Mouse (Mus musculus) CH12.LX (cell line): ENCODE results near the gene Gimap7. TPM values are rescaled to one million over a fixed set of nuclear protein-coding genes. Genes with fewer than 3 reads are reported as not detected.

Experiments used
- DNase-seq: peaks from one replicate; pipeline ENCODE4 v3.0.0-alpha.2; 2013; ENCODE audit errors: extremely low read depth
- H3K27ac ChIP-seq: 2 replicates; pipeline ENCODE4 v1.5.1; 2012; ENCODE audit warnings: low read depth, mild to moderate bottlenecking, control low read depth, moderate library complexity; ENCODE audit not compliant: insufficient read depth
- H3K27me3 ChIP-seq: replicated peaks from 2 replicates; pipeline ENCODE3; 2012; ENCODE audit warnings: inconsistent platforms
- H3K36me3 ChIP-seq, 2 experiments: replicated peaks in 1 of 2; 2 replicates each; pipeline versions ENCODE3 to v1.6.1; 2012; ENCODE audit warnings: inconsistent platforms in 1 of 2, low read length in 1 of 2, mild to moderate bottlenecking in 1 of 2, mixed read lengths in 1 of 2, moderate library complexity in 1 of 2; ENCODE audit not compliant: control insufficient read depth in 1 of 2, insufficient read depth in 1 of 2
- H3K4me1 ChIP-seq, 2 experiments: 2 replicates each; pipeline ENCODE4 v1.6.1; 2012; ENCODE audit warnings: inconsistent platforms in 1 of 2, moderate library complexity in 1 of 2; ENCODE audit not compliant: insufficient read depth in 2 of 2, control insufficient read depth in 1 of 2
- H3K4me2 ChIP-seq: 2 replicates; pipeline ENCODE4 v1.6.1; 2012; ENCODE audit warnings: low read depth, mild to moderate bottlenecking, control low read depth; ENCODE audit not compliant: poor library complexity, insufficient read depth, severe bottlenecking
- H3K4me3 ChIP-seq, 3 experiments: fragments of 150-350 bp in 1 of 3; sonication (generic) in 1 of 3; replicated peaks in 1 of 3; 2 replicates each; pipeline versions ENCODE3 to v1.5.1; 2011 to 2012; ENCODE audit warnings: low read depth in 2 of 3, low read length in 2 of 3, mild to moderate bottlenecking in 2 of 3, moderate library complexity in 2 of 3, control low read depth in 1 of 3, improper control_type of control experiment in 1 of 3, inconsistent platforms in 1 of 3, mixed read lengths in 1 of 3; ENCODE audit not compliant: poor library complexity in 1 of 3
- H3K79me2 ChIP-seq: replicated peaks from 2 replicates; pipeline ENCODE4 v1.6.1; 2012; ENCODE audit warnings: mild to moderate bottlenecking, moderate library complexity; ENCODE audit not compliant: control insufficient read depth, poor library complexity, insufficient read depth, severe bottlenecking; ENCODE audit errors: extremely low read depth
- H3K9ac ChIP-seq: 2 replicates; pipeline ENCODE4 v1.6.1; 2012; ENCODE audit warnings: low read depth, mild to moderate bottlenecking, control low read depth, moderate library complexity; ENCODE audit not compliant: insufficient read depth
- H3K9me3 ChIP-seq: replicated peaks from 2 replicates; pipeline ENCODE3; 2012; ENCODE audit warnings: low read length, inconsistent platforms, mixed read lengths
- BHLHE40 ChIP-seq: IDR thresholded peaks from 2 replicates; pipeline ENCODE4 v1.6.1; 2011; ENCODE audit warnings: mild to moderate bottlenecking, low read depth, low read length, improper control_type of control experiment
- CHD1 ChIP-seq: IDR thresholded peaks from 2 replicates; pipeline ENCODE4 v1.6.1; 2012; ENCODE audit warnings: low read depth, low read length, improper control_type of control experiment, inconsistent platforms
- CHD2 ChIP-seq: IDR thresholded peaks from 2 replicates; pipeline ENCODE4 v1.6.1; 2011; ENCODE audit warnings: low read length, improper control_type of control experiment
- EP300 ChIP-seq: IDR thresholded peaks from 2 replicates; pipeline ENCODE4 v1.6.1; 2011; ENCODE audit warnings: low read length, improper control_type of control experiment
- ETS1 ChIP-seq: conservative IDR thresholded peaks from 2 replicates; pipeline ENCODE4 v1.6.1; 2012; ENCODE audit warnings: low read depth, mild to moderate bottlenecking, inconsistent platforms, low read length, improper control_type of control experiment, moderate library complexity
- GABPA ChIP-seq: IDR thresholded peaks from 2 replicates; pipeline ENCODE4 v1.6.1; 2012; ENCODE audit warnings: low read depth, low read length, improper control_type of control experiment, inconsistent platforms; ENCODE audit not compliant: insufficient replicate concordance
- HCFC1 ChIP-seq: IDR thresholded peaks from 2 replicates; pipeline ENCODE4 v1.6.1; 2012; ENCODE audit warnings: low read depth, mild to moderate bottlenecking, inconsistent platforms, low read length, improper control_type of control experiment
- IRF4 ChIP-seq: IDR thresholded peaks from 2 replicates; pipeline ENCODE4 v1.6.1; 2014; ENCODE audit warnings: low read depth, mild to moderate bottlenecking, inconsistent platforms, low read length, improper control_type of control experiment
- JUN ChIP-seq: IDR thresholded peaks from 2 replicates; pipeline ENCODE4 v1.6.1; 2011; ENCODE audit warnings: low read depth, mild to moderate bottlenecking, low read length, improper control_type of control experiment, moderate library complexity; ENCODE audit not compliant: insufficient read depth
- JUND ChIP-seq: conservative IDR thresholded peaks from 2 replicates; pipeline ENCODE4 v1.6.1; 2011; ENCODE audit warnings: low read depth, low read length, improper control_type of control experiment
- KAT2A ChIP-seq: IDR thresholded peaks from 2 replicates; pipeline ENCODE4 v1.6.1; 2012; ENCODE audit warnings: low read length, improper control_type of control experiment, inconsistent platforms; ENCODE audit not compliant: insufficient replicate concordance
- MAFK ChIP-seq: IDR thresholded peaks from 2 replicates; pipeline ENCODE4 v1.6.1; 2011; ENCODE audit warnings: low read length, improper control_type of control experiment; ENCODE audit not compliant: insufficient replicate concordance
- MAX ChIP-seq: IDR thresholded peaks from 2 replicates; pipeline ENCODE4 v1.6.1; 2011; ENCODE audit warnings: low read length, improper control_type of control experiment
- MAZ ChIP-seq: IDR thresholded peaks from 2 replicates; pipeline ENCODE4 v1.6.1; 2012; ENCODE audit warnings: low read depth, mild to moderate bottlenecking, inconsistent platforms, low read length, improper control_type of control experiment, moderate library complexity
- MEF2A ChIP-seq: IDR thresholded peaks from 2 replicates; pipeline ENCODE4 v1.6.1; 2014; ENCODE audit warnings: low read depth, mild to moderate bottlenecking, inconsistent platforms, low read length, improper control_type of control experiment, borderline replicate concordance
- MXI1 ChIP-seq: IDR thresholded peaks from 2 replicates; pipeline ENCODE4 v1.6.1; 2011; ENCODE audit warnings: mild to moderate bottlenecking, low read depth, low read length, improper control_type of control experiment
- NELFE ChIP-seq: IDR thresholded peaks from 2 replicates; pipeline ENCODE4 v1.6.1; 2011; ENCODE audit warnings: low read depth, low read length, improper control_type of control experiment
- POLR2A ChIP-seq: IDR thresholded peaks from 2 replicates; pipeline ENCODE4 v1.6.1; 2011; ENCODE audit warnings: low read depth, mild to moderate bottlenecking, improper control_type of control experiment, low read length
- POLR2AphosphoS2 ChIP-seq: IDR thresholded peaks from 2 replicates; pipeline ENCODE4 v1.6.1; 2011; ENCODE audit warnings: low read depth, low read length, improper control_type of control experiment
- RAD21 ChIP-seq: IDR thresholded peaks from 2 replicates; pipeline ENCODE4 v1.6.1; 2011; ENCODE audit warnings: low read depth, mild to moderate bottlenecking, low read length, improper control_type of control experiment, moderate library complexity
- RCOR1 ChIP-seq: conservative IDR thresholded peaks from 2 replicates; pipeline ENCODE4 v1.6.1; 2012; ENCODE audit warnings: low read depth, mild to moderate bottlenecking, inconsistent platforms, low read length, improper control_type of control experiment
- SIN3A ChIP-seq: IDR thresholded peaks from 2 replicates; pipeline ENCODE4 v1.6.1; 2012; ENCODE audit warnings: low read length, improper control_type of control experiment, inconsistent platforms
- SMC3 ChIP-seq: IDR thresholded peaks from 2 replicates; pipeline ENCODE4 v1.6.1; 2011; ENCODE audit warnings: low read depth, low read length, improper control_type of control experiment
- TBP ChIP-seq: conservative IDR thresholded peaks from 2 replicates; pipeline ENCODE4 v1.6.1; 2011; ENCODE audit warnings: low read depth, low read length, improper control_type of control experiment
- TCF12 ChIP-seq: IDR thresholded peaks from 2 replicates; pipeline ENCODE4 v1.6.1; 2014; ENCODE audit warnings: low read depth, mild to moderate bottlenecking, inconsistent platforms, low read length, improper control_type of control experiment
- USF1 ChIP-seq: IDR thresholded peaks from 2 replicates; pipeline ENCODE4 v1.6.1; 2014; ENCODE audit warnings: low read depth, mild to moderate bottlenecking, inconsistent platforms, low read length, improper control_type of control experiment
- USF2 ChIP-seq: conservative IDR thresholded peaks from 2 replicates; pipeline ENCODE4 v1.6.1; 2011; ENCODE audit warnings: low read depth, low read length, improper control_type of control experiment
- ZC3H11A ChIP-seq: IDR thresholded peaks from 2 replicates; pipeline ENCODE4 v1.6.1; 2012; ENCODE audit warnings: low read depth, mild to moderate bottlenecking, inconsistent platforms, low read length, improper control_type of control experiment
- ZKSCAN1 ChIP-seq: IDR thresholded peaks from 2 replicates; pipeline ENCODE4 v1.6.1; 2012; ENCODE audit warnings: low read depth, inconsistent platforms, low read length, improper control_type of control experiment, borderline replicate concordance
- dilution Hi-C: fragments of 300-500 bp; cut with MboI; formaldehyde crosslinking; loops from 2 replicates; pipeline ENCODE4 v1.14.3; 2020; ENCODE audit warnings: low sequenced_read_pairs; ENCODE audit not compliant: extremely low pct_unique_long_range_greater_than_20kb, extremely low pct_ligation_motif_present
- in situ Hi-C: fragments of 300-500 bp; cut with MboI; formaldehyde crosslinking; loops from 3 replicates; pipeline ENCODE4 v1.14.3; 2019; ENCODE audit warnings: low sequenced_read_pairs, low pct_ligation_motif_present, low pct_unique_long_range_greater_than_20kb, mixed read lengths
- polyA plus RNA-seq: library from polyadenylated mRNA; unstranded; fragments of >175 nt; gene quantifications from 2 replicates; pipeline ENCODE4 v1.2.1, GENCODE M21; 2012; ENCODE audit warnings: low read depth; ENCODE audit not compliant: insufficient read length
- total RNA-seq, 2 experiments: library from RNA; depleted of rRNA; stranded (reverse); fragments of 300-350 nt in 1 of 2; fragments of >200 nt in 1 of 2; gene quantifications; 2 replicates each; pipeline ENCODE4 v1.2.3; 2012 to 2014

Gene Gimap7
- total and polyA plus RNA-seq, 3 experiments = 4.2 to 14.5 (median 7.0) TPM

DNA sequence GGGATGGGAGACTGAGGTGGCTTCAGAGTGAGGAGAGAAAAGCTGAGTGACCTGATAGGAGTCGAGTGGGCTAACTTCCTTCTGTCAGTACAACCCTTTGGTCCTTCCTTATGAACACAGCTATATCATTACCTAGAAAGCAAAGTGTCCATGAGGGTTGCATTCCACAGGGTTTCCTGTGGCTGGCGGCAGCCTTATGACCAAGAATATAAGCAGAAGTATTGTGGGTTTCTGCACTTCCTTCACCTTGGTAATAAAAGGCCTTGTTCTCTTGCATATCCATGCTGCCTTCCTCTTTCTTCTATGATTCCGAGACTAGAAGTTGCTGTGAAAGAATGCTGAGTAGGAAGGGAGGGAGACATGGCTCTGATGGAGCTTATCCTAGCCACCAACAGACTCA, 19.5 kb upstream of the Gimap7 start:
- Histone ChIP-seq H3K4me3 (peak overlapping the region in 1 of 3 experiments; percentile 45), H3K4me2 (peak overlapping the region; percentile 63; the same call in 1 of the 2 replicates), H3K27ac (peak overlapping the region; percentile 98), H3K27me3 (no peaks in the 10 kb centered on the region), H3K9ac (peak overlapping the region; percentile 64), H3K4me1 (peaks cover 31 to 70% of the 10 kb centered on the region in 2 experiments), H3K9me3 (peaks cover 25% of the 10 kb centered on the region), H3K36me3 (peaks cover 23 to 52% of the 10 kb centered on the region in 2 experiments), H3K79me2 (peaks cover 11% of the 10 kb centered on the region)
- TF ChIP-seq GABPA = no peak
- TF ChIP-seq MAX = no peak
- no peak for TF ChIP-seq KAT2A
- no peak for TF ChIP-seq JUN
- TF ChIP-seq IRF4 = no peak
- no peak for TF ChIP-seq EP300
- no peak for TF ChIP-seq ZKSCAN1
- no peak for TF ChIP-seq TCF12
- TF ChIP-seq POLR2A = no peak
- no peak for TF ChIP-seq CHD2
- no peak for DNase-seq
- dilution Hi-C loops = no loop called here
- in situ Hi-C loops = no loop called here

DNA sequence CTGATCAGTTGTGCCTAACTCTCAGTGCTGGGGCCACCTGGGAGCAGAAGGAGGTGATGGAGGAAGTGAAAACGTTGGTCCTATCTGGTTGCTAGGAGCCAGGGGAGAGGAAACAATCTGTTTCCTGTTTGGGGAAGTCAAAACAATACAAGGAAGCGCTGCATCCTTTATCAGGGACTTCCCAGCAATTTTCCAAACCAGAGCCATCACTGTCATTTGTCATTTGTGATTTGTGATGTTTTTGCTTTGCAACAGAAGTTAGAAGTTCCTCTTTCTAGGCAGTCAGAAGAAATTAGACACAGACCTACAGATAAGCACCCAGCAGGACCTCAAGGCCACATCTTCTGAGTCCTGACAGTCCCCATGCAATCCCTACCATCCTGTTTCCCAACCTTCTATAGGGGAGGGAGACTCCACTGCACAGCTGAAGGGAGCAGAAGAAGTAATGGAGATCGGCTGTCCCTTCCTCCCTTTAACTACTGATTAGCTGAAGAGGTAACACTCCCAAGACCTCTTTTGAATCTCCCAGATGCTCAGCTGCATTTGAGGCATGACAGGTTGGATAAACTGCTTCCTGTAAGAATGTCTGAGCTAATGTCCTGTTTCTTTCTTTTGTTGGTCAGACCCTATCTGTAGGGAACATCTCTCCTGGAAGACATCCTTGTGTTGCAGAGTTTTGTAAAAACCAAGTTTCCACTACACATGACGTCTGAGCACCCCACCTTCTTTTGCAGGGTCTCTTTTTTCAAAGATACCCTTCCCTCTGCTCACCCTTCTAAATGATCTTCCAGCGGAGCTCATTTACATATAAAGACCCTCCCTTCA, 18.0 kb upstream of the Gimap7 start:
- dilution Hi-C loops = no loop called here
- Histone ChIP-seq H3K36me3 (peaks cover 33 to 60% of the 10 kb centered on the region in 2 experiments), H3K27me3 (no peaks in the 10 kb centered on the region), H3K9ac (peak overlapping the region; percentile 43), H3K27ac (peak overlapping the region; percentile 98), H3K4me2 (peak overlapping the region; percentile 18), H3K4me3 (peak overlapping the region in 1 of 3 experiments; percentile 3), H3K79me2 (peaks cover 25% of the 10 kb centered on the region), H3K9me3 (peaks cover 15% of the 10 kb centered on the region), H3K4me1 (peaks cover 43 to 83% of the 10 kb centered on the region in 2 experiments)
- in situ Hi-C loops = loop anchor here (5.0 kb wide), 1 partner anchor 37 kb away; the partner anchor contains the start of gene Gimap1
- DNase-seq = peak; percentile 95
- TF ChIP-seq SIN3A = peak; percentile 96
- peak; percentile 96 for TF ChIP-seq MXI1
- TF ChIP-seq BHLHE40 = peak; percentile 86
- TF ChIP-seq POLR2A = peak; percentile 59
- TF ChIP-seq CHD2 = peak; percentile 91
- TF ChIP-seq RAD21 = no peak; the same call in none of the 2 replicates
- peak; percentile 85 for TF ChIP-seq JUND
- TF ChIP-seq TCF12 = peak; percentile 100
- TF ChIP-seq MAX = 0 out of 2 replicates have a peak, but pooled peaks have one; percentile 16
- TF ChIP-seq SMC3 = no peak
- peak; percentile 75 for TF ChIP-seq RCOR1
- TF ChIP-seq CHD1 = peak; percentile 40; the same call in 1 of the 2 replicates
- TF ChIP-seq TBP = peak; percentile 58
- TF ChIP-seq MAZ = peak; percentile 70; the same call in 1 of the 2 replicates
- peak; percentile 95 for TF ChIP-seq ETS1
- TF ChIP-seq USF1 = no peak
- peak; percentile 87 for TF ChIP-seq POLR2AphosphoS2
- TF ChIP-seq MAFK = 0 out of 2 replicates have a peak, but pooled peaks have one; percentile 60
- TF ChIP-seq MEF2A = peak; percentile 93
- no peak for TF ChIP-seq GABPA
- TF ChIP-seq ZC3H11A = no peak; the same call in 1 of the 2 replicates
- no peak for TF ChIP-seq USF2
- TF ChIP-seq NELFE = 0 out of 2 replicates have a peak, but pooled peaks have one; percentile 32
- TF ChIP-seq HCFC1 = no peak
- TF ChIP-seq EP300 = peak; percentile 100
